Mouse (Mus musculus): Measurements from ENCODE around the gene Ift43.
A peak's percentile ranks its signal among the peaks of the same experiment; 100 is the strongest.

Gene Ift43

DNA sequence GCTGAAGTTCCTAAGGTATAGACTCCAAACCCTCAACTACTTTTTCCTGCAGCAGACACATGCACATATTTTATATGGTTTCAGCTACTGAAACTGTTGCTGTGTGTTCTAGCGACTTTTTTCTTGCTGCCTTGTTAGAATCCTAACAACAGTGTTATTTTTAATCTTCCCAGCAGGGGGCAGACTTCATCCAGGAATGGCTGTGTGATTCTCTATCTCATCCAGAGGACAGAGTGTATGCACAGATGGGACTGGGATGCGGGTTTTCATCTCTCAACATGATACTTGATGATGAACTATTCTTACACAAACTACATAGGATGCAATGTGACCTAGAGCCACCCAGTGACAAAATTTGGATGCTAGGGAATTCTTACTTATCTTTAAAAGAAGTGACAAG is 50.5 kb downstream of the Ift43 start:
- peak; percentile 50 to 72 for DNase-seq

DNA sequence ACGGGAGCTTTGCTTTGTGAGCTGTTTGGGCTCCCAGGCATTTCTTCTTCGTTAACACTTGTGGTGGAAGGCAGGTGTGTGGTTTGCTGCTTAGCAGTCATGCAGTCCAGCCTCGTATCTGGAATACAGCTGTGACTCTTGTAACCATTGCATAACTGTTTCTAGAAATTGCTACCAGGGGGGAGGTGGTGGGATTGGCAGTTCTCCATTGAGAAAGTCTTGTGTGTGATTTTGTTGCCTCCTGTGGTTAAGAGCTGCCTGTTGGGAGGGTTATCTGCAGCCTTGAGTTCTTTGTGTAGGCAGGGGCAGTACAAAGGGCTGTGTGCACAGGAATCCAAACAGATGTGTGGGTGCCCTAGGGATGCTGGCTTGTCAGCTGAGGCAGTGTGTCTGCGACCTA is 53.4 kb downstream of the Ift43 start:
- no peak for DNase-seq

DNA sequence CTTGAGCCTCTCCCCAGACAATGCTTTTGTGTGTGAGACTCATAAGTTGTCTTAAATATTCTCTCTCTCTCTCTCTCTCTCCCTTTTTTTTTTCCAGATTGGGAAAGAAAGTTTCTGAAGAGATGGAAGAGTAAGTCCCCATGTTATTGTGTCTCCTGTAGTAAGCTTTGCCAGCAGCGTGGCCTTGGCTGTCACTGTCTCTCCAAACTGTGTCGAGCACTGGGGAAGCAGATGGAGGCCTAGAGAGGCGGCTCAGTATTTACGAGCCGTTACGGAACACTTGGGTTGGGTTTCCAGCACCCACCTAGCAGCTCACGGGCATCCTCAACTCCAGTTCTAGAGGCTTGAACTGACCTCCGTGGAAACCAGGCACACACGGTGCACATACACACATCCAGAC is 56.4 kb downstream of the Ift43 start:
- DNase-seq: no peak

DNA sequence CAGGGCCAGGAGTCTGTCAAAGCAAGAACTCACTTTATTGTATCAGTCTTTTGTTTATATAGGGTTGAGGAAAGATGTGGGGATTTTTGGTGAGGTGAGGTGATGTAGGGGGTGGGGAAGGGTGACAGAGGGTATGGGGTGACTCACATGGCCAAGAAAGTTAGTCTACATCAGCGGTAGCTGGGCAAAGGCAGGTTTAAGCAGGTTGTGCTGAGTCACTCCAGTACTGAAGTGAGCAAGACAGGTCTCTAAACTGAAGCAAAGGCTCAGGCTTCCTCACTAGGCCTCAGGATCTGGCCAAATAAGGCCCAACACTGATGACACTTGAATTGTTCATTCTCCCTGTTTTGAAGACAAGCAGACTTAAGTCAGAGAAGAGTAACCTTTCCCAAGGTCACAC is 60.0 kb downstream of the Ift43 start:
- DNase-seq: no peak

DNA sequence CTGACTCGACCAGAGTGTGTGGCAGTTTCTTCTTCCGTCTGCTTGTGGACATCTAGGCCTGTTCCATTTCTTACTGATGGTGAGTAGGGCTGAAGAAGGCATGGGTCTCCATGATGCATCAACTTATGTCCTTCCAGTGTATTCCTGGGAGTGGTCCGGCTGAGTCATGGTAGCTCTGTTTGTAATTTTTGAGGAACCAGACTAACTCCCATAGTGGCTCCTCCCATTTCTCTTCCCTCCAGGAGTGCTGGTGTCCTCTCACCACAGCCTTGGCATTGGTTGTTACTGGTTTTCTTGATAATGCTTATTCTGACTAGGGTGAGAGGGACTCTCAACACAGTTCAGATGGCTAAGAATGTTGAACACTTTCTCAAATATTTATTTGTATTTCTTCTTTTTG is 63.9 kb downstream of the Ift43 start:
- DNase-seq: no peak

DNA sequence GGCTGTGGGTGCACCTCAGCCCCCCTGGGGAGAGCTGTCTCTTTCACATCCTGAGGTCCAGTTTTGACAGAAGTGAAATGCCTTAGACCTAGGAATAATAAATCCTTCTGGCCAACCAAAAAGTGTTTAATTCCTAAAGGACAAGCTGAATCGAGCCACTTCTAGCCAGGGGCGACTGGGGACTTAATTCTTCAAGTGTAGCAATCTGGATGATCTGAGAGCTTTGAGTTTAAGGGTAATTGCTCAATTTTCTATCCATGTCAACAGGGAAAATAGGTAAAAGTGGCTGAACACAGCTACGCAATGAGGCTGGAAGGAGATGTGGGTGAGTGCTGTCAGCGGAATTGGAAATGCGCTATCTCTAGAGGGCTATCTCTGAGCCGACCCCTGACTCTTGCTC is 65.9 kb downstream of the Ift43 start:
- DNase-seq: no peak

DNA sequence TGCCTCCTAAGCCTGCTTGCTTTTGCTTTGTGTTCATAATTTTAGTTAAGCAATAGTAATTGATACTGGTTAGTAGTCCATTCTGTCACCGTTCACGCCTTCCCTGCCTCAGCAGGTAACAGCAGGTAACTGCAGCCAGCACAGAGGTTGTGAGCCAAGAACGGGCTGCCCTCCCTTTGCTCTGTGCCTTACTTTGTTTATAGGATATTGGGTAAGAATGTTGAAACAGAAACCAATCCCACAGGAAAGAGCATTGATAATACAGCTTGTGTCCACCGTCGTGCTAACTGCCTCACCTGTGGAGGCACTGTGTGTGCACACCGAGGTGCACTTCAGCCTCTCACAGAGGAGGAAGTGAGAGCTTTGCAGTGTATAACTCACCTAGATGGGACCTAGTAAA is 66.7 kb downstream of the Ift43 start:
- DNase-seq: peak in 1 of 2 experiments; percentile 34

DNA sequence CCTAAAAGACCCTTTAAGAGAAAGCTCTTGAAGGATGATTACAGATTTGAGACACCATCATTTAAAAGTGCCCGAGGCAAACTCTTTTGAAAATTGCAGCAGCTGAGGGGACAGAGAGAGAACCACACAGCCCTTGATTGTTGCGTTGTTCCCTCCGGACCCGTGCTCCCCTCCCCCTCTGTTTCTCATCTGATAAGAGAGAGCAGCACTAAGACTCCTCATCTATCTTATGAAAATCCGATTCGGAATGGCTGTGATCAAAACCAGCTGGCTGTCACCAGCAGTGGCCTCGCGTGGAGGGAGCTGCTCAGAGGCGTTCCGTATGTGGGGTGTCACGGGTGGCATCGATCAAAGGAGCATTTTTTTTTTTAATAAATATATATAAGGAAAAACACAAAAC is 69.6 kb downstream of the Ift43 start:
- DNase-seq: no peak

DNA sequence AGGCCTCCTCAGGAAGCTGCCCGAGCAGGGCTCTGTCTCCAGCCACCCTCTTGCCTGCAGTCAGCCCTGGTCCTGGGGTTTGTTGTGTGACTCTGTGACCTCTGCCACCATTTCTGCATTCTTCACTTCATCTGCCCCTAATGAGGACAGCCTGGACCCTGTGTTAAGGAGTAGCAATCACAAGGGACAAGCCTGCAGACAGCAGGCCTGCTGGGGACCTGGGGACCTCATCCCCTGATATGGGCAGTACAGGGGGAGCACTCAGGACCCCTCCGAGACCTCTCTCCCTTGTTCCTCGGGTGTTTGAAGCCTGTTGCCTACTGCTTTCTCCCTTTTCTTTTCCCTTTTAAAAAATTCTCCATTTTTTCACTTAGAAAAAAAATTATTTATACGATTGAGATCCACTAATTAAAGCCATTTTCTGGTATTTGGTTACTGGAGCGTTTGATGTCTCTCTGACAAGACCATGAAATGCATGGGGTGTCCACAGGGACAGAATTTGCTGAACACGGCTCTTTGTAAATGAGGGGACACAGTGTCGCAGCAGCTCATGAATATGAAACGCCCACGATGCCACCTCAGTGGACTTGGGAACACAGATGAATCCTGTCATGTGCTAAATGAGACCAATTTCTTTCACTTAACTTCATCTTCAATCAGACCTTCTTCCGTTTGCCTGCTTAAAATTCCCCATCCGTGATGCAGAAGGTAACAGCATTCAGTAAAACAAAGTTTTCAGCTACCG is 71.0 kb downstream of the Ift43 start:
- DNase-seq: no peak

DNA sequence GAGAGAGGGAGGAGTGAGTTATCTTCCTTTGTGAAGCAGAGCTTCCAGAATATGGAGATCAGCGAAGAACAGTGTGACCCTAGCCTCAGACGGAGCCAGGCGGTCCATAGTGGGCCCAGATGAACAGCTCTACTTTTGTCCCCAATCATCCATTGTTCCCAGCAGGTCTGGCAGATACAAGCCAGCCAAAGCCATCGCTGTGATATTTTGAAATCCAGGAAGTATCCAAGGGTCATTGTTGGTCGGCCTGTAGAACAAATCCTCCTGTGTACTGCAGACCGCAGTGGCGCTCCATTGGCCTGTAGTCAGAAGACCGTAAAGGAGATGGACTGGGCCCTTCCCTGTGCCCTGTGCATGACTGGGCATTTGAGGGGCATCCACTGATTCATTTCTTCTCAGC is 72.8 kb downstream of the Ift43 start:
- DNase-seq: no peak

DNA sequence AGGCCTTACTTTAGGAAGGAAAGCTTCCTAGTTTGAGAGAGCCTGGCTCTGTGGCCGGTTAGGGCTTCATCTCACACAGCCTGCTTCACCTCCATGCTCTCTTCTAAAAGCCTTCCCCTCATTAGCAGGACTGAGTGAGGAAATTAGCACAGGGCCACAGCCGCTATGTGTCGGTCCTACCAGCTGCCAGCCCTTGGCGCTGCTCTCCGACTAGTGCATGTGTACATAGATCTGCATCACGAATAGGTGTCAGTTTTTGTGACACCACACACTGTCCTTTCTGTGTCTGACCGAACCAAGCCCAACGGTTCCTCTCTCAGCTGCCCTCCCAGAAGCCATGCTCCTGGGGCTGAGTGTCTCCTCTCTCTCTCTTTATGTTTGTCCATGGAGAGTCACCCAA is 74.8 kb downstream of the Ift43 start:
- DNase-seq: peak; percentile 52 to 62

DNA sequence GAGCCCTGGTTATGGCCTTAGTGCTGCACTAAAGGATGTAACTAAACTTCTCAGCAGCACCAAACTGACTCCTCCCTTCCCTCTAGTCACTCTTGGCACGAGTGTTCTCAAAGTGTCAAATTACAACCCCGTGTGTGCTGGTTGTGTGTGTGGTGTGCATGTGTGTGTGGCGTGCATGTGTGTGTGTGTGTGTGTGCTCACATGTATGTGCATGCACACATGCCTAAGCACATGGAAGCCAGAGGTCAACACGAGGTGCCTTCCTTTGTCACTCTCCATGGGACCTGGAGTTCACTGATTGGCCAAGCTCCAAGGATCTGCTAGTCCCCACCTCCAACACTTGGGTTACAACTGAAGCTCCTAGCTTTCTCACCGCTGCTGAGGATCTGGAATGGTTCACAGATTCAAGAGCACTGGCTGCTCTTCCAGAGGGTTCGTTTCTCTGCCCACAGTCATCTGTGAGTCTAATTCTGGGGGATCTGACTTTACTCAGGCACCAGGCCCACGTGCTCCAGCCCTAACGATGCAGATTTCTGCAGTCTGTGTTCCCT is 75.6 kb downstream of the Ift43 start:
- peak; percentile 46 to 47 for DNase-seq

DNA sequence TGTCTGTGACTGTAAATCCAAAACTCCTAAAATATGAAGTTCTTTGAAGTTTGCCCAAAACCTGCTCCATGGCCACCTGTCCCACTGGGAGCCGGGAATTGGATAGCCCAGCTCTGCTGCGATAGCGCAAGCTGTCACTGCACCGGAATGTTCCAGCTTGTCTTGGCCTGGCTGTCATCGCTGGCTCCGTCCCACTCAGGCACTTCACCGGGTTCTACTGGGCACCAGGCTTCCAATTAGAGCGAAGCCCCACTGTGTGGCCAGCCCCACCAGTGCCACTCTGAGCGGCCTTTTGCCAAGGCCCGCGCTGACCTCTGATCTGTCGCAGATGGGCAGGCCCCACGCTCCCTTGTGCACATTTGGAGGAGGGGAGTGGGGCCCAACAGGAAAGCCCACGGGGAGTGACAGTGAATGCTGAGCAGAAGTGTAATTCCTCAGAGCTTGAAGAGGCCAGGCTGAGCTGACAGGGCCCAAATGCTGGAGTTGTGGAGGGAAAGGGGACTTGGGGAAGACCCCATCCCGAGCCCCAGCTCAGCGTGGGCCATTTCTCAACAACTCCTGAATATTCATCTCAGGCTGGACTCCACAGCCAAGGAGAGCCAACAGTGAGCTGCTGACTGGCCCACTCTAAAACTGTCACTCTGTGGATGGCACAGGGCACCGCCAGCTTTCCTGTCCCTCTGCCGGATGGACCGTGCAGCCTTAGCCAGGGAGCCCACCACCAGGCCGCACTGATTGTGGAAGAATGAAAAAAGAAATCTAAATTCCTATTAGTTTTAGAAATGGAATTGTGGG is 76.5 kb downstream of the Ift43 start:
- DNase-seq: peak; percentile 96

DNA sequence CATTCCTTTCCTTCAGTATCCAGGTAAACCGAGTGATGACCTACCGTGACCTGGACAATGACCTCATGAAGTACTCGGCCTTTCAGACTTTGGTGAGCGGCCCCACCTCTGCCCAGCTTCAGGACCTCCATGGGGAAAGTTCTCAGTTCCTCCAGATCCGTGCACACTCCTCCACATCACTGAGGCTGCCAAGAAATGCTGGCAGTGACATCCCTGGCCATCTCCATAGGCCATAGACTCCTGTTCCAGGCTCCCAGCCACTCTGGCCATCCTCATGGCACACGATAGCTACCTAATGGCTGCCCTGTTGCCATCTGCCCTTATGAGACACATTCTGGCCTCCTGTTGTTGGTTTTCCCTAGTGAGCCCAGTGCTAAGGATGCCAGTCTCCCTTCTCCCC is 79.1 kb downstream of the Ift43 start:
- peak; percentile 62 to 64 for DNase-seq

DNA sequence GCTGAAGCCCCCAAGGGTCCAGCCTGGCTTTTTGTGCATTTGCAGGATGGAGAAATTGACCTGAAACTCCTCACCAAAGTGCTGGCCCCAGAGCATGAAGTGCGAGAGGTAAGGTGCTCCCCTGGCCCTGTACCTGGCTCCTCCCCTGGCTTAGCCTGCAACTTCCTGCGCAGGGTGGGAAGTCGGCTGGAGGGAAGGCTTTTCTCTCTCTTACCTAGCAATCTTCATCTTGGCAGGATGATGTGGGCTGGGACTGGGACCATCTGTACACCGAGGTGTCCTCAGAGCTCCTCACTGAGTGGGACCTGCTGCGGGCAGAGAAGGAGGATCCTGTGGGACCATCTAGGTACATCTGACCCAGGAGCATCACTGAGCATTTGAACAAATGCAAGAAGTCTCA is 79.6 kb downstream of the Ift43 start:
- peak in 1 of 2 experiments; percentile 48 for DNase-seq

DNA sequence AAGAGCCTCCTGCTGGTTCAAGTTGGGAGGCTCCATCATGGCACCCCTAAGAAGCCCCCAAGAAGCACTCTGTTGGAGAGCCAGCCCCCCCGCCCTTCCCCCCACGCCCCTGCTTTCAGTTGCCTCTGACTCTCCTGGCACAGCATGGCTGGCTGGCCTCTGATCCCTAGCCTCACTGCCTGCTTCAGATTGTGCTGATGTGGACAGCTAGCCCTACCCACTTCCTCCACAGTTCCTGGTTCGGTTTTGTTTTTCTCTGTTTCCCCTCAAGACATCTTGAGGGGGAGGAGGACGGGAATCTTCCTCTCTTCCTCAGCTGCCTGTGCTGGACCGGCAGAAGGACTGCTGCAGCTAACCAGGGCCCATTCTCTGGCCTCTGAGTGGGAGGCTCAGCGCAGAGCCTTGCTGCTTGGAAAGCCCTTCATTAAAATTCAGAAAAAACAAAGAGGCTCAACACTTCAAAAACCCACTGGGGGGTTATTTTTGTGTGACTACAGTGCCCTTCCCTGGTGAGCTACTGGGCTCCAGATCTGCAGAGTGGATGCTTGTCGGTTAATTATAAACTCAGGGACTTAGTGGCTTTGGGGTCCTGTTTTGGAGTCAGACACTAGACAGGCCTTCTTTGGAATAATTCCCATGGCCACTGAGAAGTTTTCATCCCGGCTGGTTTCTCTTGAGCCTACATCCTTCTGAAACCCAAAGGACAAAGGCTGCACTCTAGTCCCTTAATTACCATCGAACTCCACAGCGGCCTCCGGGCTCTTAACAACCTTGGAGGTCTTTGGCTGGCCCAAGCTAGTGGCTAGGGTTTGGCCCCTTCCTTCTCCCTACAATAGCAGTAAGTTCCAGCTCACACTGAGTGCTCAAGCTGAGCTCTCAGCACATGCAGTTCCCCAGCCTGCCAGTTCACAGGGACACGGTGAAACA is 80.8 kb downstream of the Ift43 start:
- DNase-seq: no peak

DNA sequence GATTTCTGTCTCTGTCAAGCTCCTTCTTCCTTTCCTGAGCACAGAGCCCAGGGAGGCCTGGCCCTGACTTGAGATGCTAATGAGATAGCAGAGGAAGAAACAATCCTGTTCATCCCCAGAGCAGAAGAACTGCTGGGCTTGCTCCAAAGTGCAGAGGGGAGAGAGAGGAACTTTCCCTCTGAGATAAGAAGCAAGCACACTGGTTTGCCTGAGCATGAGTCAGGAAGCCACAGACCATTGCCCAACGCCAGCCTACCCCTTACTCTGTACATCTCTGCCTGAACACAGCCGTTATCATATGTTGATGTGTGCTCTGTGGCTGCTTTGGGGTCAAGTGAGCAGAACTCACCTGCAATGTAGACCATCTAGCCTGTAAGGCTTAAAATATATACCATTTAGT is 83.9 kb downstream of the Ift43 start:
- no peak for DNase-seq

DNA sequence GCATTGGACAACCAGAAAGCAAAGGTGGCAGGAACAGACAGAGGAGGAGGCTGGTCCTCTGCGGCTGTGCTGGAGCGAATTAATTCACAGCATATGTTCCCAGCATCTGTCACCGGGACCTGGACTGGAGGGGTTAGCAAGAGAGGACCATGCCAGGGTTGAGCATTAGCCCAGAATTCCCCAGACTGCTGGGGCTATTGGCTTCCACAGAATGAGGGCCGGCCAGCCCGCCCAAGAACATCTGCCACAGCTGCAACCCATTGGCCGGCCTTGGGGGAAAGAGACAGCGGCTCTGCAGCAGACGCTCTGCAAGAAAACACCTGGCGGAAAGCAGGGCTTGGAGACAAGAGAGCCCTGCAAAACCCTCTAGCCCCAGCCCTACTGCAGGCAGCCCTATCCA is 84.7 kb downstream of the Ift43 start:
- peak; percentile 38 to 45 for DNase-seq

DNA sequence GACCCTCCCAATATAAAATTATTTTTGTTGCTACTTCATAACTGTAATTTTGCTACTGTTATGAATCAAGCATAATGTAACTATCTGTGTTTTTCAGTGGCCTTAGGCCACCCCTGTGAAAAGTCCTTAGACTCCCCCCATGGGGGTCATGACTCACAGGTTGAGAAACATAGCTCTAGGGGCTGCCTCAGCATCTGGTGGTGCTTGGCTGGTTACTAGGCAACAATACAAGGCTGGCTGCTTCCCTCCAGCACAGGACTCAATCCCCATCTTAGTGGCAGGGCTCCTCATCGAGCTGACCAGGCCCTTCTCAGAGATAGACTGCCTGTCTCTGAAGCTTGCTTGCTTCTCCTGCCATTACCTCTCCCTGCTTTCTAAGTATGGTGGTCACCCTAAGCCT is 86.4 kb downstream of the Ift43 start:
- DNase-seq: no peak

DNA sequence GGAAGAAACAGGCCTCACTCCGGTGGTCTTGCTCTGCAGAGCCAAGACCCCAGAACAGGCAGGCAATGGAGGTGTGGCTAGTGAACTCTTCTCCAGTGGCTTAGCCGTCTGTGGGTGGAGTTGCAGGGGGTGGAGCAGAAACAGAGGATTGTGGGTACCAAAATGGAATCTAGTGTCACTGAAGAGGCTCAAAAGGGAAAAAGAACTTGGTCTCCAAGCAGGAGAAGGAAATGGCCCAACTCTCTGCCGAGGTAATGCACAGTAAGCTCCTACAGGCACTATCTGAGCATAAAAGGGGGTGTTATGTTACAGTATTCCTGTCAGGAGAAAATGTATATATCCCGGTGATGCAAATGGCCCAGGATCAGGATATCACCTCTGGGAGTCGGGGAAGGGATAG is 86.9 kb downstream of the Ift43 start:
- DNase-seq: no peak

DNA sequence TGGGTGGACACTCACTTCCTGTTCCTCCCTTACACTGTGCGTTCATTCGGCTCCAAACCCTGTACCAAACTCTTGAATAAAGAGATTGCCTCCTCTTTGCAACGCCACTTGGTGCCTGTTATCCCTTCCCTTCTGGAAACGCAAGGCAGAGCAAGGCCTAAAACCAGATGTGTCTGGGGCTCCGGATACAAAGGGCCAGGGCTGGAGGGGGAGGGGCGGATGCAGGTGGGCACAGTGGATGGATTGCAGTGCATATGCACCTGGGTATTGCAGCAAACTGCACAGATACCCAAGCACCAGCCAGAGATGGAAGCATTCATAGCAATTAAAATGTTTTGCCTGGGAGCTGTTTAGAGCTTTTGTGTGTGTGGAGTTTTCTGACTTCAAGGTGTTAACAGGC is 91.0 kb downstream of the Ift43 start:
- DNase-seq: no peak

DNA sequence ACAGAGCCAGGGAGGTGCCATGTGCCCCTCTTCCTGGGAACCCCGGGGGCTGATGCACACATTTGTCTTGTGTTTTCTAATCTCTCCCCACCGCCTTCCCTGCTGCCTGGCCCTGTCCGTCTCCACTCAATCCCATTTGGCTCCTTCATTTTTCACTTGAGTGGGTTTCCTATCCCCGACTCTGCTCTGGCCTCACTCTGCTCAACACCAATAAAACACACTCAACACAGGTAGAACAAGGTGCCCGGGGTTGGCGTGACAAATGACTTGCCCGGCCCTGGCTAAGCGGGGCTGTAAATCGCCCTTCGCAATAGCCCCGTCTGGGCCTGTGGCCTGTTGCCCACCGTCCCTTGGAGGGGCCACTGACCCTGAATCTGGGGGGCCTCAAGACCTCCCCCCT is 92.0 kb downstream of the Ift43 start:
- no peak for DNase-seq

DNA sequence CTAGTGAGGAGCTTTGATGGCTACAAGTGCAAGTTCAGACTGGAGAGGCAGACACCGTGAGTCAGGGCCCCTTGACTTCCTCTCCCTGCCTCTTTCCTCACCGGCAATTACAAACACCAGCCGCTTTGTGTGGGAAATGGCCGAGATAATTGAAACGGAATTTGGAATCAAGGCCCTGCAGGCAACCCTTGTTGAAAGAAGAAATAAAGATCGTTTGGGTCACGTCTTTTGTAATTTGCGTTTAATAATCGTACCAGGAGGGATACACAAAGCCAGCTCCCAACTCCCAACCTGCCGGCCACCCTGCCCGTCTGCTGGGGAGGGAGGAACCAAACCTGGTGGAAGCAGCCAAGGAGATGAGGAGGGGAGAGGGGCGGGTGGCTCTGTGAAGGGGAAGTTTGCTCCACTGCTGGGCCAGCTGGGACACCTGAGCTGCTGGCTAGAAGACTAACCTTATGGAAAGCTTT is 93.2 kb downstream of the Ift43 start:
- DNase-seq: no peak

All from cerebellum, postnatal 25 days (tissue).